Mouse (Mus musculus) embryonic facial prominence, embryonic 10.5 days (tissue): ENCODE results near the gene Prkg1. TPM values are rescaled to one million over a fixed set of nuclear protein-coding genes. Genes with fewer than 3 reads are reported as not detected.

Source experiments
- DNase-seq: peaks from one replicate; pipeline ENCODE4 v3.0.0-alpha.2; 2017; ENCODE audit warnings: low spot score
- H3K27ac ChIP-seq: fragments of 300-500 bp; sonication (generic); replicated peaks from 2 replicates; pipeline ENCODE4 v1.5.1; 2016; ENCODE audit warnings: mild to moderate bottlenecking
- H3K27me3 ChIP-seq: fragments of 300-500 bp; sonication (generic); replicated peaks from 2 replicates; pipeline ENCODE4 v1.6.1; 2016; ENCODE audit warnings: low read depth, mild to moderate bottlenecking; ENCODE audit not compliant: poor library complexity, severe bottlenecking
- H3K36me3 ChIP-seq: fragments of 300-500 bp; sonication (generic); replicated peaks from 2 replicates; pipeline ENCODE4 v1.6.1; 2016; ENCODE audit warnings: mild to moderate bottlenecking, moderate library complexity
- H3K4me1 ChIP-seq: fragments of 300-500 bp; sonication (generic); 2 replicates; pipeline ENCODE4 v1.6.1; 2016
- H3K4me3 ChIP-seq: fragments of 300-500 bp; sonication (generic); 2 replicates; pipeline ENCODE4 v1.5.1; 2016; ENCODE audit warnings: mild to moderate bottlenecking, moderate library complexity
- H3K9me3 ChIP-seq: fragments of 300-500 bp; sonication (generic); 2 replicates; pipeline ENCODE4 v1.6.1; 2016; ENCODE audit warnings: mild to moderate bottlenecking
- WGBS: fragments of 180-500 bp; shearing (Covaris S2); methylation state at CpG from one replicate; pipeline ENCODE4 v1.1.7; 2016; 5-methylcytosine and 5-hydroxymethylcytosine counted together
- polyA plus RNA-seq: library from polyadenylated mRNA; unstranded; fragments of >200 nt; fragmentation: Nextera tagmentation; extraction: Ambion mirVana; gene quantifications from 2 replicates; pipeline ENCODE4 v1.2.1, GENCODE M21; 2016

Gene Prkg1
- polyA plus RNA-seq, 1 experiment from 2014 or later: 6.2 TPM

DNA sequence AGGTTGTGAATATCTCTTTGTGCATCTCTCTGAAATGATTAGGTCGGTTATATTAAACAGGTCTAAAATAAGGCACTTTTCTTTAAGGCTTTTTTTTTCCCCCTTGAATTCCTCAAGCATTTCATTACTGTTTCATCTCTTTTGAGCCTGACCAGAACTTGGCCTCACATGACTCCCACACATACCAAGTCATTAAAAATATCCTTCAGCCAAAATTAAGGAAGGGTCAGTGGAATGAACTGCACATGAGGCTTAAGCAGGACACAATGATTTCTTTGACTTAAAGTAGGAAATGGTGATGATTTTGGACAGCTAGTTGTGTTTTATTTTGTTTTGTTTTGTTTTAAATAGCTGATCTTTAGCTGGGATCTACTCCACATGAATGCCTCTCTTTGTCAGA lies 320.7 kb downstream of the Prkg1 start:
- no peaks in the 10 kb centered on the region for H3K9me3 ChIP-seq
- no peaks in the 10 kb centered on the region for H3K36me3 ChIP-seq
- no peak for DNase-seq
- H3K4me1 ChIP-seq: no peaks in the 10 kb centered on the region
- 74% methylated on average over 1 of the region's 1 CpGs for WGBS
- no peak overlapping the region for H3K27ac ChIP-seq
- no peaks in the 10 kb centered on the region for H3K27me3 ChIP-seq
- H3K4me3 ChIP-seq: no peak overlapping the region

DNA sequence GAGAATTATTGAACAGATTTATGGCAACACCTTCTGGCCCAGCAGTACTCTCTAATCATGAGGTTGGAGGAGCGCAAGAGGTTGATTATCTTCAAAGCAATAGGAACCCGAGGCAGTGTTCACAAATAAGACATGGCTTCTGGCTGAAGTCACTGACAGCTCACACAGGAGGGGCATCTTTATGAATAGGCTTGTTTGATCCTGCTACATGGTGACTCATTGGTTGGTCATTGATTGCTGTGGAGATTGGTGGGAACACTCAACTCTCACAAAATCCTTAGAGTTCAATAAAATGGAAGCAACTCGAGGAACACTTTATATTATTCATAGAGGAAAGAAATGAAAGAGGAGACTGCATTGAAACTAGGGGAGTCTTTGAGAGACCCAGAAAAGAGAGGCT lies 322.5 kb downstream of the Prkg1 start:
- Histone ChIP-seq H3K9me3 (no peaks in the 10 kb centered on the region), H3K4me3 (no peak overlapping the region), H3K27me3 (no peaks in the 10 kb centered on the region), H3K36me3 (no peaks in the 10 kb centered on the region), H3K27ac (no peak overlapping the region), H3K4me1 (no peaks in the 10 kb centered on the region)
- 84% methylated on average over 3 of the region's 3 CpGs for WGBS
- DNase-seq: no peak

DNA sequence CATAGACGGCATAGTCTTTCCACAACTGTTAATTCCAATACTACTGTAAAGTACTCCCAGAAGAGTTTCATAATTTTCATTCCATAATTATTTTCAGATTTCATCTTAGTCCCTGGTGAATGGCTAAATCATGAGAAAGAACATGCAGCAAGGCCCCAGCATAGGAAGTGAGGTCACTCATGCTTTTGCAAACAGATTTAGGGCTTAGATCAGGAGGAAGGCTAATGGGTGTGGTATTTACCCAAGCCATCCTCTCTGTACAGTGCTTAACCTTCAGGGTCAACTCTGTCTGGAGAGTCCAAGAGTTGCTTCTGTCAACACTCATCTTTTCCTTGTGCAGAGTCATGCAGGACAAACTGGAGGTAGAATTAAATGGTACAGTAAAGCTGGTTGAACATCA lies 331.4 kb downstream of the Prkg1 start:
- no peak for DNase-seq
- Histone ChIP-seq H3K4me3 (no peak overlapping the region), H3K36me3 (no peaks in the 10 kb centered on the region), H3K27ac (no peak overlapping the region), H3K4me1 (peaks cover 7% of the 10 kb centered on the region), H3K27me3 (no peaks in the 10 kb centered on the region), H3K9me3 (no peaks in the 10 kb centered on the region)
- 83% methylated on average over 1 of the region's 1 CpGs for WGBS

DNA sequence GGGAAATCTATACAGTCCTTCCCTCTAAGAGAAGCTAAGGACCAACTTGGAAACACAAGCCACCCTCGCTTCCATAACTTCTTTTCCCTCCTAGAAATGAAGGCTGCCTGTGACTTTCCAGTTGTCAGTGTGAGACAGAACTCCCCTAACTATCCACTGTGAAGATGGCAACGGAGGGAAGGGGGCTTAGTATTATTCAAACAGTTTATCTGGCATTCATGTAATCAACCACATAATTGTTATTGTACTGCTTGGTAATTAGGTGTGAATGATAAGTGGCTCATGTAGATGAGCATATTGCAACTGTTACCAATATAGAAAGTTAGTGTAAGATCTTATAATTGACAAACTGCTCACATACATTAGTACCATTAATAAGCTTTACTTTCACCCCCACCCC lies 333.4 kb downstream of the Prkg1 start:
- H3K27ac ChIP-seq: no peak overlapping the region
- no peak overlapping the region for H3K4me3 ChIP-seq
- WGBS: 75% methylated on average over 2 of the region's 2 CpGs
- H3K27me3 ChIP-seq: no peaks in the 10 kb centered on the region
- H3K36me3 ChIP-seq: no peaks in the 10 kb centered on the region
- H3K4me1 ChIP-seq: peaks cover 7% of the 10 kb centered on the region
- no peak for DNase-seq
- no peaks in the 10 kb centered on the region for H3K9me3 ChIP-seq

DNA sequence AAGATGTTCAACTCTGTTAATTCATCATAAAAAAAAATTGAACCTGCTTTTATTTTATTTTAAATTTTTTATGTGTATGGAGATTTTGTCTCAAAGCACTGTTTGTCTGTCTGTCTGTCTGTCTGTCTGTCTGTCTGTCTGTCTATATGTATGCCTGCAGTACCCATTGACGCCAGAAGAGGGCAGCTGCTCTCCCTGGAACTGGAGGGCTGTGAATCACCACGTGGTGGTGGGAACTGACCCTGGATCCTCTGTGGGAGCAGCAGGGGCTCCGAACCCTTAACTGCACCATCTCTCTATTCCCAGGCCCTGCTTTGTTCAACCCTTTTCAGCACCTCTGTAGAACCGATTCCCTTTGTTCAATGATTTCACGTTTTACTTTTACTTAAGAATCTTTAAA lies 338.7 kb downstream of the Prkg1 start:
- peaks cover 15% of the 10 kb centered on the region for H3K4me1 ChIP-seq
- H3K27ac ChIP-seq: no peak overlapping the region
- peaks cover 2% of the 10 kb centered on the region; the same call in 1 of the 2 replicates for H3K9me3 ChIP-seq
- DNase-seq: no peak
- H3K27me3 ChIP-seq: no peaks in the 10 kb centered on the region
- H3K4me3 ChIP-seq: no peak overlapping the region
- WGBS: 70% methylated on average over 5 of the region's 5 CpGs
- no peaks in the 10 kb centered on the region for H3K36me3 ChIP-seq

DNA sequence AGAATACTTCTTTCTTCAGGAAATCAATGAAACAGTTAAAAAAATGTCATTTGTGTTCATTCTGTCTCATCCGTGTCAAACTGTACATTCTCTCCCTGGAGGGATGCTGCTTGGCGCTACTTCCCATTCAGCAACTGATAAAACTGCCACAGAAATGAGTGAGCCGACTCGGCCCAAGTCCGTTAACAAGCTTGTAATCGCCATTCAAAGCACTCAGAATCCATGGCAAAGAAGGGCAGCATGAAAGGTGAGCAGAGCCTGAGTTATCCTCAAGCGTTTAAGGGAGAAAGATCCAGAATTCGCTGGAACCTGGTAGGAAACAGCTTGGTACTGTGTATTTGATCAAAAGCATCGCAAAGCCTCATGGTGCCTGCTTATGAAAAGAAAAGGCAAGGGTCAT lies 339.6 kb downstream of the Prkg1 start:
- no peaks in the 10 kb centered on the region for H3K27me3 ChIP-seq
- H3K4me3 ChIP-seq: no peak overlapping the region
- 76% methylated on average over 9 of the region's 9 CpGs for WGBS
- DNase-seq: no peak
- H3K9me3 ChIP-seq: peaks cover 2% of the 10 kb centered on the region; the same call in 1 of the 2 replicates
- peaks cover 15% of the 10 kb centered on the region for H3K4me1 ChIP-seq
- H3K36me3 ChIP-seq: no peaks in the 10 kb centered on the region
- no peak overlapping the region for H3K27ac ChIP-seq

DNA sequence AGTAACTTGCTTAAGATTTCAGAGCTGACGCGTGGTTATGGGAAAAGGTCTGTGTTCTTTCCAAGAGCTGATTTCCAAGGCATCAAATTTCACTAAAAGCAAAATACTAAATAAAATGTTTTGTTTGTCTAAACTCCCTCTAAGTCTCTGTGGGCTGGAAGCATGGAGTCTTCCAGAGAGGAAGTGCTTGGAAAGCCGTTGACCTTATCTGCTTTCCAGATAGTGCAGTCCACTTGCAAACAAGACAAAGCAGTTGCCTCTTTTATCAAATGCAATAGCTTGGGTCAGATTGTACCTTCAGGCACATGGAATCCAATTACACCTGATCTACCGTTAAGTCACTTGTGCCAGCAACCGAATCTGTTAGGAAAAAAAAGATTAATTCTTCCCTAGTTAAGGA lies 340.5 kb downstream of the Prkg1 start:
- no peaks in the 10 kb centered on the region for H3K27me3 ChIP-seq
- H3K4me1 ChIP-seq: peaks cover 15% of the 10 kb centered on the region
- no peaks in the 10 kb centered on the region for H3K36me3 ChIP-seq
- 63% methylated on average over 5 of the region's 5 CpGs for WGBS
- H3K9me3 ChIP-seq: peaks cover 2% of the 10 kb centered on the region; the same call in 1 of the 2 replicates
- no peak for DNase-seq
- no peak overlapping the region for H3K27ac ChIP-seq
- no peak overlapping the region for H3K4me3 ChIP-seq

DNA sequence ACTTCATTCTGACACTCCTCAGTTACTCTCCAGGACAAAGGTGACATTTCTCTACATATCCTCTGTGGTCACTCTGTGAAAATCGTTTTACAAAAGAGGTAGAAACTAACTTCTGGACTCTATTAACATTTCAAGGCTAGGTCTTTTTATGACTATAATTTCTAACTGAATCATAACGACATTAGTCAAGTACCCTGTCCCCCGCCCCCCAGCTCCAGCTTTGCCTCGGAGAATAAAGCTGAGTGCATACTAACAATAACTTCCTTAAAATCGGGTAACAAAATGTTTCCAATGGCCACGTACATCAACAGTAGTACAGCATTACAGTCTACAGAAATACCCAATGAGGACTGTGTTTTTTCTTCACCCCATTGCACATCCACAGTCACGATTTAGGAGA lies 351.3 kb downstream of the Prkg1 start:
- H3K9me3 ChIP-seq: no peaks in the 10 kb centered on the region
- WGBS: 88% methylated on average over 7 of the region's 7 CpGs
- no peak for DNase-seq
- no peaks in the 10 kb centered on the region for H3K36me3 ChIP-seq
- H3K4me1 ChIP-seq: no peaks in the 10 kb centered on the region
- H3K27ac ChIP-seq: no peak overlapping the region
- no peaks in the 10 kb centered on the region for H3K27me3 ChIP-seq
- H3K4me3 ChIP-seq: no peak overlapping the region

DNA sequence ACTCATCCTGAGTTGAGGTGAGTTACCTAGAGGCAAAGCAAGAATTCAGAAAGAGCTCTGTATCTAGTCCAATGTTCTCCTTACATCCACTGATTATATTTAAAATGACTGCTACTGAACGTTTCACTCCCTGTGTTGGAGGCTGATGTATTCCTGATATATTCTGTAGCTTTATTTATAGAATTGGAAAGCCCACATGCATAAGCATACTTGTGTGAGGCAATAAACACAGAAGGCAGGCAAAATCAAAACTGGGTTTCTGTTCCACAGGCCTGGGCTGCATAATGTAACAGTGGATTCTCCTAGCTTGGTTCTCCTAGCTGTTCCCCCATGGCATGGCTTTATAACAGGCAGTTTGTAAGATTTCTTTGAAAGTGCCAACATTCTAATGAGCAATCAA lies 368.7 kb downstream of the Prkg1 start:
- H3K27ac ChIP-seq: no peak overlapping the region
- peaks cover 4% of the 10 kb centered on the region; the same call in 1 of the 2 replicates for H3K4me1 ChIP-seq
- H3K4me3 ChIP-seq: no peak overlapping the region
- no peaks in the 10 kb centered on the region for H3K36me3 ChIP-seq
- H3K27me3 ChIP-seq: no peaks in the 10 kb centered on the region
- WGBS: 88% methylated on average over 1 of the region's 1 CpGs
- no peak for DNase-seq
- H3K9me3 ChIP-seq: no peaks in the 10 kb centered on the region

DNA sequence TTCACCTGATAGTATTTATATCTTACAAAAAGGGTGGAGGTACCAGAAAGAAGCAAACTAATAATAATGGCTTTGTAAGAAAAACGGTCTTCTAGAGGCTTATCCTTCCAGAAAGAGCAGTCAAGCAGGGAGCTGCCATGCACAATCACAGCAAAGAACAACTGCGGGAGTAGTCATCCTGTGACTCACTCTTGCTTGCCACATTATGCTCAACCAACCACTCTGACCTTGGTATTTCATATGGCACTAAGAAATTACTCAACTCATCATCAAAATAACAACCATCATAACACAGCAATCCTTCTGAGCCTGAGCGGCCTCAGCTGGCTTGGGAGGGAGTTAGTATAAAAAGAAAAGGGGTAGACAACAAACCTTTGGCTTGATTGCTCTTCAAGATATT lies 379.5 kb downstream of the Prkg1 start:
- Histone ChIP-seq H3K4me1 (peaks cover 3% of the 10 kb centered on the region), H3K36me3 (no peaks in the 10 kb centered on the region), H3K9me3 (no peaks in the 10 kb centered on the region), H3K27ac (no peak overlapping the region), H3K4me3 (no peak overlapping the region), H3K27me3 (no peaks in the 10 kb centered on the region)
- WGBS: 90% methylated on average over 3 of the region's 3 CpGs
- DNase-seq: no peak

DNA sequence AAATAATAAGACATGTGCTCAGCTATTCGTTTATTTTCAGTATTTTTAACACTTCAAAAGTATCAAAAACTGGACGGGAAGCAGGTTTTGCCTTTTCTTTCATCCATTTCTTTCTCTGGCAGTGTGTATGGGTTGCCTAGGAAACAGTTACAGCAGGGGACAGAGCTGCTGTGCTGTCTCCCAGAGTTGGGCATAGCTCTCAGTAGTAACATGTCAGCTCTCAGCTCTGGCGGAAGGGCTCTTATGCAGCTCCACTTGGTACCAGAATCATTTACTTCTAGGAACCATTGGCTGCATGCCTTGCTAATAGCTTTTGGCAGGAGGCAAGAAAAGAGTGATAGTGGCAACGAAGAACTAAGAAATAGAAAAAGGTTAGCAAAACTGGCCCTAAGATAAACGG lies 381.0 kb downstream of the Prkg1 start:
- Histone ChIP-seq H3K27me3 (no peaks in the 10 kb centered on the region), H3K4me1 (peaks cover 6% of the 10 kb centered on the region), H3K36me3 (no peaks in the 10 kb centered on the region), H3K27ac (no peak overlapping the region), H3K9me3 (no peaks in the 10 kb centered on the region), H3K4me3 (no peak overlapping the region)
- DNase-seq: no peak
- 78% methylated on average over 5 of the region's 5 CpGs for WGBS

DNA sequence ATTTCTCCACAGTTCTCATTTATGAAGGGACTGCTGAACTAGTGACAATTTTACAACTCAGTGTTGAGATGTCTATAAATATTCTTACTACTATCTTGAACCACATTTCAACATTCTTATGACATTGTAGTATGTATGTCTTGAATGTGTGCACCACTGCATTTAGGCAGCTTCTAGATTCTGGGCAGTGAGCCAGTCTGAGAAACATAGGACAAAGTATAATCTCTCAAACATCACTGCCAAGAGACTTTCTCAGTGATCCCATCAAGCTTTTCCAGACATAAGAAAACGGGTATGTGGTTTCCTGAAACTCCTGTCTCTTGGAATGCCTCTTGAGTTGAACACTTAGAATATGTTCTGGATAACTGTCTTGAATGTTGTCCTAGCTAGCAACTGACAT lies 394.7 kb downstream of the Prkg1 start:
- H3K27me3 ChIP-seq: no peaks in the 10 kb centered on the region
- no peaks in the 10 kb centered on the region for H3K9me3 ChIP-seq
- no peak overlapping the region for H3K27ac ChIP-seq
- H3K4me3 ChIP-seq: no peak overlapping the region
- no peak for DNase-seq
- H3K36me3 ChIP-seq: no peaks in the 10 kb centered on the region
- 80% methylated on average over 1 of the region's 1 CpGs for WGBS
- H3K4me1 ChIP-seq: no peaks in the 10 kb centered on the region

DNA sequence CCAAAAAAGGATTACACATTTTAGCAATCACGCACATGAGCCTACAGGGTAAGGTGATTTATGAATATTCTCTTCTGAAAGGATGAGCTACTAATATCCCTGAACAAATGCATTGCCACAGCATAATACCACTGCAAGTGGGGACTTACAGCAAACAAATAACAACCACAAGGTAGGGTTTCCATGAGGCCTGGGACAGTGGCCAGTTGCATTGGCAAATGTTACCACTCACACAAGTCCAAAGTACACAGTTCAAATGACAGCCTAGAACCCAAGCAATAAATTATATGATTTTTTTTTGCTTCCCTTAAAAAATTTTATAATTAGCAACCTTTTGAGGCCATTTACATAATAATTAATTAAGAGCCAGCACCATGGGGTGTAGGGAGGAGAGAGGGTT lies 395.7 kb downstream of the Prkg1 start:
- H3K27me3 ChIP-seq: no peaks in the 10 kb centered on the region
- H3K27ac ChIP-seq: no peak overlapping the region
- H3K9me3 ChIP-seq: no peaks in the 10 kb centered on the region
- no peaks in the 10 kb centered on the region for H3K4me1 ChIP-seq
- no peaks in the 10 kb centered on the region for H3K36me3 ChIP-seq
- DNase-seq: no peak
- no peak overlapping the region for H3K4me3 ChIP-seq
- 94% methylated on average over 1 of the region's 1 CpGs for WGBS

DNA sequence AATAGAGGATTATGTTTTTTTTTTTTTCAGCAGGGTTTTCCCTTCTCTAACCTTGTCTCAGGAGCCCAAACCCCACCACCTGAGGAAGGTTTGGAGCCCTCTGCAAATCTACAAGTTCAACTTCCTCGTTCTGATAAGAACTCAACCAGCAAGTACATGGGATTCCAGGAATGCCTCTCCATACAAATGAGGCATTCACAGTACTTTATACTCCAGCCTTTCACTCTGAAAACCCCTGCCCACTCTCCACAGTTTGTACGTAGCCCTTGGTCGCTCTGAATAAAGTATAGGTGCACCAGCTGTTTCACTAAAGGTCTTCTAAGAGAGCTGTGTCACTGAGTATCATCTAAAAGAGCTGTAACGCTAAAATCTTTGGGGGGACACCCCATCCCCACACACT lies 402.8 kb downstream of the Prkg1 start:
- no peaks in the 10 kb centered on the region for H3K36me3 ChIP-seq
- no peak overlapping the region for H3K4me3 ChIP-seq
- no peak overlapping the region for H3K27ac ChIP-seq
- WGBS: 74% methylated on average over 4 of the region's 4 CpGs
- DNase-seq: no peak
- H3K27me3 ChIP-seq: no peaks in the 10 kb centered on the region
- peaks cover 6% of the 10 kb centered on the region for H3K4me1 ChIP-seq
- no peaks in the 10 kb centered on the region for H3K9me3 ChIP-seq
